Mouse (Mus musculus) cerebellum, adult 2 months (tissue): Measurements from ENCODE around the gene Map4k3.

Source experiments
- CTCF ChIP-seq: fragments of 200-500 bp; IDR thresholded peaks from 2 replicates; pipeline ENCODE4 v1.5.1; 2011; ENCODE audit warnings: low read depth, mild to moderate bottlenecking, control low read depth, low read length, moderate library complexity, borderline replicate concordance; ENCODE audit not compliant: insufficient read depth
- POLR2A ChIP-seq: fragments of 200-500 bp; IDR thresholded peaks from 2 replicates; pipeline ENCODE4 v1.6.1; 2011; ENCODE audit warnings: low read length, control low read depth, borderline replicate concordance; ENCODE audit not compliant: insufficient read depth

DNA sequence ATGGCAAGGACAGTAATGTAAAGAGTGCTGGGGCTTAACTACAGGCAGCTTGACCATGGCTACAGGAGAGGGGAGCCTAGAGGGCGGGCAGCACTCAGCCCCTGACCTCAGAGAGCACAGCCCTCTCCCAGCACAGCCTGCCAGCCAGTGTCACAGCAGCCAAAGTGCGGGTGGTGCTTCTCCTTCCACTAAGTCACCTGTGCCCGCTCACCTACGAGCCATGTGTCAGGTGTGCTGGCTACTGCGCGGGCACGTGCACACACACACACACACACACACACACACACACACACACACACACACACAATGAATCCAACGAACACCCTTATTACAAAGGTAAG is 82.6 kb downstream of the Map4k3 start:
- TF ChIP-seq CTCF = no peak
- no peak for TF ChIP-seq POLR2A
